Mouse (Mus musculus): ENCODE measurements around the gene Gm14685. TPM values are rescaled to one million over a fixed set of nuclear protein-coding genes. Genes with fewer than 3 reads are reported as not detected.

Gm14685 gene
- polyA plus RNA-seq, 1 experiment from 2014 or later = 0.09 TPM

Other genes starting within 250 kb of the Gm14685 start
- gene Cetn2, start 198.6 kb upstream of the Gm14685 start, polyA plus RNA-seq (2015; fragmentation: Nextera tagmentation; extraction: Ambion mirVana) = 25.9 and 26.1 TPM in 2 replicates
- 10.8 and 11.5 TPM in 2 replicates for gene Nsdhl, start 198.5 kb upstream of the Gm14685 start, polyA plus RNA-seq (2015; fragmentation: Nextera tagmentation; extraction: Ambion mirVana)
- 0.33 and 0.34 TPM in 2 replicates for gene Zfp185, start 129.7 kb upstream of the Gm14685 start, polyA plus RNA-seq (2015; fragmentation: Nextera tagmentation; extraction: Ambion mirVana)
- not detected in 2 replicates for gene Pnma5, start 79.9 kb upstream of the Gm14685 start, polyA plus RNA-seq (2015; fragmentation: Nextera tagmentation; extraction: Ambion mirVana)
- not detected in 2 replicates for gene Pnma3, start 52.3 kb upstream of the Gm14685 start, polyA plus RNA-seq (2015; fragmentation: Nextera tagmentation; extraction: Ambion mirVana)
- gene Xlr4a, start 34.6 kb upstream of the Gm14685 start, polyA plus RNA-seq (2015; fragmentation: Nextera tagmentation; extraction: Ambion mirVana) = 0.55 and 2.1 TPM in 2 replicates
- 0.74 and 4.1 TPM in 2 replicates for gene Xlr3a, start 20.0 kb upstream of the Gm14685 start, polyA plus RNA-seq (2015; fragmentation: Nextera tagmentation; extraction: Ambion mirVana)
- not detected in 2 replicates for gene Xlr5b, start 31.7 kb downstream of the Gm14685 start, polyA plus RNA-seq (2015; fragmentation: Nextera tagmentation; extraction: Ambion mirVana)
- gene DXBay18, start 32.4 kb downstream of the Gm14685 start, polyA plus RNA-seq (2015; fragmentation: Nextera tagmentation; extraction: Ambion mirVana) = 0.07 TPM in 1 of 2 replicates, not detected in the other
- gene Spin2d, start 59.9 kb downstream of the Gm14685 start, polyA plus RNA-seq (2015; fragmentation: Nextera tagmentation; extraction: Ambion mirVana) = not detected in 2 replicates
- gene Xlr3b, start 75.2 kb downstream of the Gm14685 start, polyA plus RNA-seq (2015; fragmentation: Nextera tagmentation; extraction: Ambion mirVana) = 0.80 and 2.0 TPM in 2 replicates
- 0.85 and 1.1 TPM in 2 replicates for gene Xlr4b, start 97.3 kb downstream of the Gm14685 start, polyA plus RNA-seq (2015; fragmentation: Nextera tagmentation; extraction: Ambion mirVana)
- gene F8a, start 111.2 kb downstream of the Gm14685 start, polyA plus RNA-seq (2015; fragmentation: Nextera tagmentation; extraction: Ambion mirVana) = 5.6 and 5.7 TPM in 2 replicates
- 0.25 and 0.29 TPM in 2 replicates for gene Xlr4c, start 126.1 kb downstream of the Gm14685 start, polyA plus RNA-seq (2015; fragmentation: Nextera tagmentation; extraction: Ambion mirVana)
- not detected in 2 replicates for gene Xlr3c, start 148.3 kb downstream of the Gm14685 start, polyA plus RNA-seq (2015; fragmentation: Nextera tagmentation; extraction: Ambion mirVana)
- not detected in 2 replicates for gene Xlr5a, start 175.9 kb downstream of the Gm14685 start, polyA plus RNA-seq (2015; fragmentation: Nextera tagmentation; extraction: Ambion mirVana)
- gene Xlr5c, start 175.9 kb downstream of the Gm14685 start, polyA plus RNA-seq (2015; fragmentation: Nextera tagmentation; extraction: Ambion mirVana) = not detected in 2 replicates
- not detected in 2 replicates for gene Gm45015, start 219.8 kb downstream of the Gm14685 start, polyA plus RNA-seq (2015; fragmentation: Nextera tagmentation; extraction: Ambion mirVana)
- 1.7 and 1.8 TPM in 2 replicates for gene Zfp275, start 225.6 kb downstream of the Gm14685 start, polyA plus RNA-seq (2015; fragmentation: Nextera tagmentation; extraction: Ambion mirVana)

Data from liver, postnatal 0 days (tissue).